Mouse (Mus musculus) kidney, postnatal 36 days (tissue): Measurements from ENCODE around the gene Zfp949.

ENCODE experiments used
- DNase-seq, 2 experiments: peaks; one replicate each; pipeline ENCODE4 v3.0.0; 2021 to 2022; ENCODE audit warnings: mixed read lengths in 2 of 2

The Zfp949 gene

GRCm38 (mm10) chr9:88547851-88548613, at the start of gene Zfp949:
Gene Zfp949 (plus strand): TSS chr9:88548020.
- DNase-seq: peak; percentile 75 to 91

- no peak for DNase-seq
Measured at GRCm38 (mm10) chr9:88500112-88500511, 47.7 kb upstream of the Zfp949 start.

GRCm38 (mm10) chr9:88501846-88502245, 46.0 kb upstream of the Zfp949 start:
- no peak for DNase-seq

DNA sequence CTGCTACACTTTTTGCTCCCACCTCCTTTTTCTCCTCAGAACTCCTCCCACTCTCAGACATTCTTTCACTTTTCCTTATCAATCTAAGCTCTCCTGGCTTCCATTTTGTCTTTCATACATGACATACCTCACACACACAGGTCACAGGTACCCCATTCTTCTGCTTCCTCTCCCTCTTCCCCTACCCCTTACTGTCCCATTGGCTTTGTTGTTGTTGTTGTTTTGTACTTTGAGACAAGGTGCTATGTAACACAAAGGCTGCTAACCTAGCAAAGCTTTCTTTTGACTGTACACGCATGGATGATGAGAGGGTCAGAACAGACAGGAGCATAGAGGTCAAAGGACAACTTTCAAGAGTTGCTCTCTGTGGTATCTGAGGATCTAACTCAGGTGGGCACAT, 32.3 kb upstream of the Zfp949 start:
- no peak for DNase-seq

DNA sequence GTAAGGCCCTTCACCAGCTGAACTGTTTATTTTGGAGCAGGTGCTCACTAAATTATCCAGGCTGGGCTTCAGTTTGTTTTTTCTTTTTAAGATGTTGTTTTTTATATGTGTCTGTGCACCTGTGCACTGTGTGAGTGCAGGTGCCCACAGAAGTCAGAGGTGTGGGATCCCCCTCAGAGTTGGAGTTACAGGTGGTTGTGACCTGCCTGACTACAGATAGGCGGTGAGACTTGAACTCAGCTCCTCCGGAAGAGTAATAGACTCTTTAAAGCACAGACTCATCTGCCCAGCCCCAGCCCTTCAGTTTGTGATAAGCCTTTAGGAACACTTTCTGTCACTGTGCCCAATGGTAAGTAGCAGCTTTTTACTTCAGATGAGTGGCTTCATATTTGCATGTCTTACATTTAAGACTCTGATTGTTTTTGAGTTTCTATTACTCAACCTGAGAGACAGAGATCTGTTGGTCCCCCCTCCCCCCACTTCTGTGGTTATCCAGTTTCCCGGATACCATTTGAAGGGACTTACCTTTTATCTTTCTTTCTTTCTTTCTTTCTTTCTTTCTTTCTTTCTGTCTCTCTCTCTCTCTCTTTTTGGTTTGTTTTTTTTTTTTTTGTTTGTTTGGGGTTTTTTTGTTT, 31.3 kb upstream of the Zfp949 start:
- no peak for DNase-seq

DNA sequence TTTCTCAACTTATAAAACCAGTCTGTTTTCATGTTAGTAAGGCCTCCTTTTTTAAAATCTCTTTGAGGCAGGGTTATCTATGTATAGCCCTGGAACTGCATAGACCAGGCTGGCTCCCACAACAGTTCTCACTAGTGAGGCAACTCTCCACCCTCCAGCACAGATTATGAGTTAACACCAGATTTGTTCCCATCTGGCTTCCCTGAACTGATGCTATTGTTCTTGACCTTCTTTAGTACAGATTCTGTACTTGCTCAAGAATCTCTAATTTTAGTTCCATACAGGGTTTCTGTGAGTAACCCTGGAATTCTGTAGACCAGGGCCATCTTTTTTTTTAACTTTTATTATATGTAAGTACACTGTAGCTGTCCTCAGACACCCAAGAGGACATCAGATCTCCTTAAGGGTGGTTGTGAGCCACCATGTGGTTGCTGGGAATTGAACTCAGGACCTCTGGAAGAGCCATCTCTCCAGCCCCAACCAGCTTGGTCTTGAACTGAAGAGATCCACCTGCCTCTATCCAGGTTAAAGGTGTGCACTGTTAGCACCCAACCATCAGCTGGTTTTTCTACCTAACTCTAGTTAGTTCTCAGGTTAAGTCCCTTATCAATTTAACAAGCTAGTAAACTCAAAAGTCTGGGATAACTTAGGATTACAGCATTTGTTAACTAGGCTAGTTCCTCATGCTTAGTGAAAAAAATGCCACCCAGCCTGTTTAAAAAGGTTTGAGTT, 28.3 kb upstream of the Zfp949 start:
- DNase-seq: no peak

- no peak for DNase-seq
Measured at GRCm38 (mm10) chr9:88520122-88520848, 27.5 kb upstream of the Zfp949 start.

GRCm38 (mm10) chr9:88520849-88521483, 26.9 kb upstream of the Zfp949 start:
- DNase-seq: no peak

- no peak for DNase-seq
Measured at GRCm38 (mm10) chr9:88521961-88522568, 25.8 kb upstream of the Zfp949 start.

- DNase-seq: peak; percentile 97
Measured at GRCm38 (mm10) chr9:88522569-88523334, 25.1 kb upstream of the Zfp949 start.

DNA sequence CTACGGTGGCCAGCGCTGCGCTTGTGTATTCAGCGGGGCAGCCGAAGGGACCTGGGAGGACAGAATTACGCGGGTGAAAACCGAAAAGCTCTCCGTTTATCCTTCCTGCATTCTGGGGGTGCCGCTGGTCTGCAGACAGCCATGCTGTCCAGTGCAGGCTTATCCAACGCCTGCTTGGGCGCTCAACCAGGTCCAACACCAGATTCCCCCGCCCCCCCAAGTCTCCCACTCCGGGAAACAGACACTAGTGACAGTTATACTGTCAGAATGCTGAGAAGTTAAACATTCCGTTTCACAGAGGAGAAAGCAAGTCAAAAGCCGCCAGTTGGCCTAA, 24.5 kb upstream of the Zfp949 start:
- DNase-seq: no peak

- DNase-seq: no peak
Measured at GRCm38 (mm10) chr9:88524367-88524766, 23.5 kb upstream of the Zfp949 start.

DNA sequence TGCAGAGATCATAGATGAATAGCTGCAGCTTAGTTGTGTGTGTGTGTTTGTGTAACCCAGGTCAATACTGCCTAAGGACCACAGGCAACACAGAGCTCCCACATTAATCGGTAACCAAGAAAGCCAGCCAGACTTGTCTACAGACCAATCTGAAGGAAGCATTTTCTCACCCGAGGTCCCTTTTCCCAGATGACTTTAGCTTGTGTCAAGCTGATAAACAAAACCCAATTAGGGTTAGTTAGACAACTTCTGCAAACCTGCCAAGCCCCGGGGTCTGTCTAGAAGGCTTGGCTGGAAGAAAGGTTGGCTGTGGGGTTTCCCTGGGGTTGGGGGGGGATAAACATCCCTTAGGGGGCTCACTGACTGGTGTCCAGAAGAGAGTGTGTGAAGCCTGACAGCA, 23.0 kb upstream of the Zfp949 start:
- no peak for DNase-seq

- no peak for DNase-seq
Measured at GRCm38 (mm10) chr9:88525341-88525740, 22.5 kb upstream of the Zfp949 start.

DNA sequence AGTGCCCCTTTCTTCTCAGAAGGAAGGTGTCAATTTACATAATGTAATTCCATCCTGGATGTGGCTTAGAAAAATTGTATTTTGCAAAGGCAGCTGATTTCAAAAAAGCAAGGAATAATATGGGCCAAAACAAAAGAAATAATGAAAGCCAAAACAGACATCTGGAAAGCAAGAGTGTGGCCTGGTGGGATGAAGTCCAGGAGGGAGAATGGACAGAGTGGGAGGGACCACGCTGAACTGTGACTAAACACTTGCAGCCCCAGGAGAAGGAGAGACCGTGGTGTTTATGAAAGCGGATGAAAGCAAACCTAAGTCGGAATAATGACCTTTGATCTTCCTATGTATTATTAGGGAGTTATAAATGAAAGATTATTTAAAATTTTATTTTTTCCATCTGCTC, 19.9 kb upstream of the Zfp949 start:
- DNase-seq: no peak

DNA sequence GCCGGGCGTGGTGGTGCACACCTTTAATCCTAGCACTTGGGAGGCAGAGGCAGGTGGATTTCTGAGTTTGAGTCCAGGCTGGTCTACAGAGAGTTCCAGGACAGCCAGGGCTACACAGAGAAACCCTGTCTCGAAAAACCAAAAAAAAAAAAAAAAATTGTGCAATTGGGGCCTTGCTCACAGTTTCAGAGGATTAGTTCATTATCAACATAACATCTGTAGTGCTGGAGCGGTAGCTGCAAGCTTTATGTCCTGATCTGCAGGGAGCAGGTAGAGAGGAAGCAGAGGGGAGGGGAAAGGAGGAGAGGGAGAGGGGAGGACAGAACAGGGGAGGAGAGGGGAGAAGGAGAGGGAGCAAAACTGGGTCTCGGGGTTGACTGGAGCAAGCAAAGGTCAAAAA, 19.1 kb upstream of the Zfp949 start:
- DNase-seq: no peak

- DNase-seq: no peak
Measured at GRCm38 (mm10) chr9:88529571-88529970, 18.2 kb upstream of the Zfp949 start.

GRCm38 (mm10) chr9:88529979-88530580, 17.7 kb upstream of the Zfp949 start:
- no peak for DNase-seq

DNA sequence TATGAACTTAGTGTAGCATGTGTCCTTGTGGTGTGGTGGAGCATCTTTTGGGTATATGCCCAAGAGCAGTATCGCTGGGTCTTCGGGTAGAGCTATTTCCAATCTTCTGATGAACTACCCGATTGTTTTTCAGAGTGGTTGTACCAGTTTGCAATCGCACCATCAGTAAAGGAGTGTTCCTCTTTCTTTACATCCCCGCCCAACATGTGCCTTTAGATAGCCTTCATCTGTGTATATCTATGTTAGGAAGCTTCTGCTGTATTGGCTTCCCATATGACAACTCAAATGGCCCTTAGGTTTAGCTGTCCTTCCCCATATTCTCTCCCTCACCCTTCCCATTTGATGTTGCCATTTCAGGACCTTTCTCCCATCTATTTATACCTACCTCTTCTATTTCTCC, 13.7 kb upstream of the Zfp949 start:
- no peak for DNase-seq

DNA sequence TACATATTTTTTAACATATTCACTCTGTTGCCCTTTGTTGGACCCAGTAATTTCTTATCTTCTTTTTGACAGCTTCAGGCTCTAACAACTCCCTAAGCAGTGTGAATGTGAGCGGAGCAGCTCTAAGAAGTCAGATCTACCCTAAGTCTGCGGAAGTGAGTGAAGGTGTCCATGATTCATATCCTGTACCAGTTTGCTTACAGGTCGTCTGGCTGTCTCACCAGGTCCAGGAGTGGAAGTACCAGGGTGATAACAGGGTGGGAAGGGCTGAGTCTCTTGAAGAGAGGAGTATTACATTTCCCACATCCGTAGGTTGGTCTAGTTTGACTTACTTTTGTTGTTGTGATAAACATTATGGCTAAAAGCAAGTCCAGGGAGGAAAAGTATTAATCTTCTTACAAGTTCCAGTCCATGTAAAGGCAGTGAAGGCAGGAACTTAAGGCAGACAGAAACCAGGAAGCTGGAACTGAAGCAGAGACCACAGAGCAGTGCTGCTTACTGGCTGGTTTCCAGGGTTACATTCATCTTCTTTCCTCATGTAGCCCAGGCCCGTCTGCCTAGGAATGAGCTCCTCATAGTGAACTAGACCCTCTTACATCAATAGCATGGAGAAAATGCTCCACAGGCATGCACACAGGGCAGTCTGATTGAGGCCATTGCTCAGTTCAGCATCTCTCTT, 8.1 kb upstream of the Zfp949 start:
- no peak for DNase-seq

GRCm38 (mm10) chr9:88542816-88543215, 5.0 kb upstream of the Zfp949 start:
- peak; percentile 17 to 41 for DNase-seq
